Mouse (Mus musculus): ENCODE measurements at regions not wholly inside any gene's neighbourhood (a gene's known extent, or its start where the extent isn't known, plus 50 kb on each side); places are given as distances from the start of the nearest gene placed in this dataset.

DNA sequence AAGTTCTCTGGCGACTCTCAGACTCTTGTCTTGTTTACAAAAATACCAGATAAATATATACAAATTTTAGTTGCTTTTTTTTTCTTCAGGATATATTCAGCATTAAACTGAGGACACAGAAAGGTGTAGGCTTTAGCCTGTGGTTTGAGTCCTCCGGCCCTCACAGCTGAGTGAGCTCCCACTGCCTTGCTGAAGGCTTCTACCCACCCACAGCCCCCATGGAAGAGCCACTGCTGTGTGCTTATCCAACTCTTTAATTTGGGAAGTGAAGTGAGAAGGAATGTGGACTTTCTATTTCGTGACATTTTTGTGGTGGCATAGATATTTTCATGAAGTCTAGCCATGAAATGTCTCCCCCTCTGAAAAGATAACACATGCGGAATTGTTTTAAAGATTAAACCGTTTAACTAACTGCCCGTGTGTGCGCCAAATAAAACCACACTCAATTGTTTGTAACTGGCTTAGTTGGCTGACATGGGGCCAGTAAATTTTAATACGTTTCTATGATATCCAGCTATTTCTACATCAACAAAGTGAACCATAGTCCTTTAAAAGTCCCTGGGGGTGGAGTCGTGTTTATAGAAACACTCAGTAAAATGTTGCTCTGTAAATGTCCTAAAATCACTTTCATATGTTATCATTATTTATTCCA, 174.1 kb downstream of the Slc38a4 start:
- no peak for TF ChIP-seq CTCF (IDR thresholded peaks at IDR 0.05 in 2 of 3, conservative IDR thresholded peaks at IDR 0.05 in 1 of 3; ENCODE audit: control insufficient read depth in 1 of 3, insufficient read depth in 1 of 3, low read depth in 2 of 3, low read length in 3 of 3, poor library complexity in 1 of 3, severe bottlenecking in 1 of 3)
- no peak for TF ChIP-seq POLR2A (IDR thresholded peaks at IDR 0.05; ENCODE audit: control insufficient read depth in 1 of 2, insufficient read depth in 1 of 2, low read depth in 1 of 2, low read length in 2 of 2, poor library complexity in 1 of 2)
- TF ChIP-seq GATA1 (IDR thresholded peaks at IDR 0.05; ENCODE audit: low read depth, low read length) = no peak
- TF ChIP-seq BHLHE40 (IDR thresholded peaks at IDR 0.05; ENCODE audit: borderline replicate concordance, low read depth, low read length) = 0 out of 2 replicates have a peak, but pooled peaks have one; percentile 18
- TF ChIP-seq MYC (IDR thresholded peaks at IDR 0.05; ENCODE audit: low read depth, low read length) = no peak
- no peak for TF ChIP-seq UBTF (IDR thresholded peaks at IDR 0.05; ENCODE audit: borderline replicate concordance, insufficient read depth, low read depth, low read length)
- TF ChIP-seq NELFE (IDR thresholded peaks at IDR 0.05; ENCODE audit: low read depth, low read length) = no peak
- no peak for TF ChIP-seq TAL1 (IDR thresholded peaks at IDR 0.05; ENCODE audit: low read length)
- TF ChIP-seq GABPA (IDR thresholded peaks at IDR 0.05; ENCODE audit: low read depth, low read length) = no peak
- no peak for TF ChIP-seq ZC3H11A (IDR thresholded peaks at IDR 0.05; ENCODE audit: low read depth, low read length)
- no peak for TF ChIP-seq HCFC1 (IDR thresholded peaks at IDR 0.05; ENCODE audit: low read depth, low read length)
- TF ChIP-seq SMC3 (IDR thresholded peaks at IDR 0.05; ENCODE audit: low read depth, low read length) = no peak
- TF ChIP-seq EP300 (IDR thresholded peaks at IDR 0.05; ENCODE audit: low read depth in 1 of 2, low read length in 2 of 2) = peak; percentile 35 to 55; a peak in 1 of 4 replicates

Data from MEL (cell line).